Mouse (Mus musculus) embryonic facial prominence, embryonic 15.5 days (tissue): ENCODE data around the gene Mettl26. TPM values are rescaled to one million over a fixed set of nuclear protein-coding genes. Genes with fewer than 3 reads are reported as not detected.
"Not testable (repeated sequence)": the region's sequence is repeated elsewhere in the genome, so short reads cannot be mapped to it uniquely, and the experiment has no call there.

Experiments
- ATAC-seq: fragments of 200-750 bp; cut with Nextera tagmentation; 2 replicates; pipeline ENCODE4 v1.8.0; 2017; ENCODE audit warnings: low read depth, moderate TSS enrichment; ENCODE audit not compliant: insufficient number of reproducible peaks, low FRiP score, low TSS enrichment
- H3K27ac ChIP-seq: fragments of 300-500 bp; sonication (generic); replicated peaks from 2 replicates; pipeline ENCODE4 v1.5.1; 2015; ENCODE audit warnings: mild to moderate bottlenecking, inconsistent platforms
- H3K27me3 ChIP-seq: fragments of 300-500 bp; sonication (generic); 2 replicates; pipeline ENCODE4 v1.6.1; 2015; ENCODE audit warnings: inconsistent platforms
- H3K36me3 ChIP-seq: fragments of 300-500 bp; sonication (generic); 2 replicates; pipeline ENCODE4 v1.6.1; 2015; ENCODE audit warnings: mild to moderate bottlenecking, inconsistent platforms
- H3K4me1 ChIP-seq: fragments of 300-500 bp; sonication (generic); 2 replicates; pipeline ENCODE4 v1.6.1; 2015; ENCODE audit warnings: inconsistent platforms
- H3K4me2 ChIP-seq: fragments of 300-500 bp; sonication (generic); replicated peaks from 2 replicates; pipeline ENCODE4 v1.6.1; 2015; ENCODE audit warnings: mild to moderate bottlenecking, inconsistent platforms
- H3K4me3 ChIP-seq: fragments of 300-500 bp; sonication (generic); replicated peaks from 2 replicates; pipeline ENCODE4 v1.5.1; 2015; ENCODE audit warnings: mild to moderate bottlenecking, inconsistent platforms
- H3K9ac ChIP-seq: fragments of 300-500 bp; sonication (generic); 2 replicates; pipeline ENCODE4 v1.6.1; 2015; ENCODE audit warnings: inconsistent platforms
- H3K9me3 ChIP-seq: fragments of 300-500 bp; sonication (generic); replicated peaks from 2 replicates; pipeline ENCODE4 v1.6.1; 2016; ENCODE audit warnings: inconsistent platforms
- WGBS: fragments of 180-500 bp; shearing (Covaris S2); methylation state at CpG from one replicate; pipeline ENCODE4 v1.1.7; 2015; 5-methylcytosine and 5-hydroxymethylcytosine counted together
- polyA plus RNA-seq: library from polyadenylated mRNA; unstranded; fragments of >200 nt; fragmentation: Nextera tagmentation; extraction: Ambion mirVana; gene quantifications from 2 replicates; pipeline ENCODE4 v1.2.1, GENCODE M21; 2015

The Mettl26 gene
- polyA plus RNA-seq, 1 experiment from 2014 or later = 49.6 TPM

- H3K4me2 ChIP-seq = peak overlapping the region; percentile 92
- H3K27ac ChIP-seq = peak overlapping the region; percentile 89
- no peak for ATAC-seq
- 8% methylated on average over 6 of the region's 6 CpGs for WGBS
- H3K4me1 ChIP-seq = peaks cover 19% of the 10 kb centered on the region
- H3K9me3 ChIP-seq = no peaks in the 10 kb centered on the region
- peak overlapping the region; percentile 75 for H3K4me3 ChIP-seq
- H3K27me3 ChIP-seq = no peaks in the 10 kb centered on the region
- H3K36me3 ChIP-seq = no peaks in the 10 kb centered on the region
- peak overlapping the region; percentile 84 for H3K9ac ChIP-seq
Measured at GRCm38 (mm10) chr17:25861704-25862612, 12.9 kb upstream of the Mettl26 start.

GRCm38 (mm10) chr17:25863681-25864080, 11.2 kb upstream of the Mettl26 start:
- H3K27ac ChIP-seq = no peak overlapping the region
- WGBS = 85% methylated on average over 6 of the region's 6 CpGs

GRCm38 (mm10) chr17:25864311-25864710, 10.6 kb upstream of the Mettl26 start:
- Histone ChIP-seq H3K27me3 (no peaks in the 10 kb centered on the region), H3K4me2 (no peak overlapping the region), H3K4me1 (peaks cover 34% of the 10 kb centered on the region), H3K9me3 (no peaks in the 10 kb centered on the region), H3K4me3 (no peak overlapping the region), H3K9ac (no peak overlapping the region), H3K27ac (no peak overlapping the region), H3K36me3 (no peaks in the 10 kb centered on the region)
- 89% methylated on average over 14 of the region's 14 CpGs for WGBS
- ATAC-seq = no peak

More at GRCm38 (mm10) chr17:25863681-25864080, 11.2 kb upstream of the Mettl26 start:
- Histone ChIP-seq H3K4me1 (peaks cover 31% of the 10 kb centered on the region), H3K4me3 (no peak overlapping the region), H3K4me2 (no peak overlapping the region), H3K9me3 (no peaks in the 10 kb centered on the region), H3K36me3 (no peaks in the 10 kb centered on the region), H3K27me3 (no peaks in the 10 kb centered on the region), H3K9ac (no peak overlapping the region)
- ATAC-seq = no peak

GRCm38 (mm10) chr17:25865288-25865687, 9.6 kb upstream of the Mettl26 start:
- WGBS = 88% methylated on average over 11 of the region's 11 CpGs

GRCm38 (mm10) chr17:25866172-25866571, 8.7 kb upstream of the Mettl26 start:
- H3K4me3 ChIP-seq = no peak overlapping the region
- no peak for ATAC-seq
- H3K27me3 ChIP-seq = no peaks in the 10 kb centered on the region
- 87% methylated on average over 3 of the region's 3 CpGs for WGBS
- H3K36me3 ChIP-seq = no peaks in the 10 kb centered on the region
- no peaks in the 10 kb centered on the region for H3K9me3 ChIP-seq
- peaks cover 22% of the 10 kb centered on the region for H3K4me1 ChIP-seq
- no peak overlapping the region for H3K4me2 ChIP-seq
- H3K27ac ChIP-seq = no peak overlapping the region
- no peak overlapping the region for H3K9ac ChIP-seq

More at GRCm38 (mm10) chr17:25865288-25865687, 9.6 kb upstream of the Mettl26 start:
- Histone ChIP-seq H3K4me1 (peaks cover 31% of the 10 kb centered on the region), H3K4me3 (no peak overlapping the region), H3K27me3 (no peaks in the 10 kb centered on the region), H3K9me3 (no peaks in the 10 kb centered on the region), H3K4me2 (no peak overlapping the region), H3K9ac (no peak overlapping the region), H3K27ac (no peak overlapping the region), H3K36me3 (no peaks in the 10 kb centered on the region)
- ATAC-seq = no peak

GRCm38 (mm10) chr17:25867509-25867835, 7.4 kb upstream of the Mettl26 start:
- Histone ChIP-seq H3K27ac (no peak overlapping the region), H3K36me3 (no peaks in the 10 kb centered on the region), H3K4me3 (peak overlapping the region; percentile 71), H3K4me1 (peaks cover 15% of the 10 kb centered on the region), H3K27me3 (no peaks in the 10 kb centered on the region), H3K9ac (no peak overlapping the region), H3K9me3 (no peaks in the 10 kb centered on the region), H3K4me2 (peak overlapping the region; percentile 99)
- WGBS = 12% methylated on average over 7 of the region's 7 CpGs
- ATAC-seq = no peak

- peak overlapping the region; percentile 59 for H3K27ac ChIP-seq
- under 1% methylated on average over 42 of the region's 42 CpGs for WGBS
- ATAC-seq = peak; percentile 8; the same call in 1 of the 2 replicates
Measured at GRCm38 (mm10) chr17:25867836-25868600, 6.9 kb upstream of the Mettl26 start.

GRCm38 (mm10) chr17:25868601-25869191, 6.2 kb upstream of the Mettl26 start, which contains the start of gene Mcrip2:
Gene Mcrip2 (minus strand): TSS chr17:25868764.
- Histone ChIP-seq H3K4me1 (peaks cover 15% of the 10 kb centered on the region), H3K9ac (peak within 1 kb of the TSS; percentile 63), H3K4me2 (peak within 1 kb of the TSS; percentile 99), H3K9me3 (no peaks in the 10 kb centered on the region), H3K27ac (peak within 1 kb of the TSS; percentile 59), H3K36me3 (no peaks in the 10 kb centered on the region), H3K4me3 (peak within 1 kb of the TSS; percentile 71), H3K27me3 (no peaks in the 10 kb centered on the region)
- ATAC-seq = peak; percentile 85
- WGBS = 0% methylated on average over 24 of the region's 24 CpGs

More at GRCm38 (mm10) chr17:25867836-25868600, 6.9 kb upstream of the Mettl26 start:
- Histone ChIP-seq H3K27me3 (no peaks in the 10 kb centered on the region), H3K4me2 (peak overlapping the region; percentile 99), H3K9me3 (no peaks in the 10 kb centered on the region), H3K9ac (peak overlapping the region; percentile 63), H3K36me3 (no peaks in the 10 kb centered on the region), H3K4me1 (peaks cover 15% of the 10 kb centered on the region), H3K4me3 (peak overlapping the region; percentile 71)

- H3K9ac ChIP-seq = no peak overlapping the region
- 87% methylated on average over 8 of the region's 8 CpGs for WGBS
- no peak overlapping the region for H3K4me3 ChIP-seq
- H3K4me1 ChIP-seq = peaks cover 23% of the 10 kb centered on the region
- no peaks in the 10 kb centered on the region for H3K9me3 ChIP-seq
- ATAC-seq = no peak
- no peaks in the 10 kb centered on the region for H3K27me3 ChIP-seq
- no peaks in the 10 kb centered on the region for H3K36me3 ChIP-seq
- H3K4me2 ChIP-seq = no peak overlapping the region
- no peak overlapping the region for H3K27ac ChIP-seq
Measured at GRCm38 (mm10) chr17:25869498-25869897, 5.4 kb upstream of the Mettl26 start.

- WGBS = 81% methylated on average over 2 of the region's 2 CpGs
- no peak overlapping the region for H3K27ac ChIP-seq
- H3K9me3 ChIP-seq = no peaks in the 10 kb centered on the region
- ATAC-seq = no peak
- H3K4me2 ChIP-seq = no peak overlapping the region
- H3K36me3 ChIP-seq = no peaks in the 10 kb centered on the region
- no peaks in the 10 kb centered on the region for H3K27me3 ChIP-seq
- no peak overlapping the region for H3K4me3 ChIP-seq
- H3K4me1 ChIP-seq = peaks cover 25% of the 10 kb centered on the region
- H3K9ac ChIP-seq = no peak overlapping the region
Measured at GRCm38 (mm10) chr17:25869954-25870353, 4.9 kb upstream of the Mettl26 start.

- H3K9ac ChIP-seq, H3K4me3 ChIP-seq, H3K27ac ChIP-seq, H3K36me3 ChIP-seq, H3K27me3 ChIP-seq, H3K4me2 ChIP-seq, H3K9me3 ChIP-seq, ATAC-seq: not testable (repeated sequence)
- H3K4me1 ChIP-seq = peaks cover 33% of the 10 kb centered on the region
Measured at GRCm38 (mm10) chr17:25871566-25871965, 3.3 kb upstream of the Mettl26 start.
